Comparison of ENCODE assay signal across 22 mouse cellular contexts in the genomic region with DNA sequence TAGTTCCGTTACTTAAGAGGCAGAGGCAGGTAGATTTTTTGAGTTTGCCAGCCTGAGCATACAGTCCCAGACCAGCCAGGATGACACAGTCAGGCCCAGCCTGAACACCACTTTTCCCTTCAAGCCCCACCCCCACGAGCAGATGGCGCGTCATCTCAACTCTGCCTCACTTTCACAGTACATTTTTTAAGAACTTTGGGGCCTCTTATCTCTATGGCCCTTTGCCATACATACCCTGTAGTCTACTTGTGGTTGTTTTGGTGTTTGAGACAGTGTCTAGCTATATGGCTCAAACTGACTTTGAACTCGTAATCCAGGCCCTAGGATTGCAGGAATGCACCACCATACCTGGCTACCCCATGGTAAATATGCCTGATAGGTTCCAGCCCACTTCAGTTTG. TPM values are rescaled to one million over a fixed set of nuclear protein-coding genes. Genes with fewer than 3 reads are reported as not detected.
DNase-seq lines count a peak whose midpoint lies in the region; ATAC-seq and TF ChIP-seq lines count a peak whose summit lies in the region.
"Had no signal": no experiment of that assay in that cellular context is flagged by ENCODE, and none has a peak within 500 bp of the region (broad histone marks: within the 10 kb centered on the region; RNA-seq: fewer than 3 reads in every experiment).

No protein-coding gene starts in this region.

- no peaks in the 10 kb centered on the region for H3K9me3 ChIP-seq in hindbrain, embryonic 15.5 days
- no peaks in the 10 kb centered on the region for H3K9me3 ChIP-seq in hindbrain, embryonic 14.5 days (ENCODE audit: control insufficient read depth, low read length)
- H3K9me3 ChIP-seq in CH12.LX (replicated peaks; ENCODE audit: low read length), result no peaks in the 10 kb centered on the region
- H3K9me3 ChIP-seq: embryonic facial prominence, embryonic 12.5 days; heart, embryonic 10.5 days; intestine, embryonic 15.5 days; limb, embryonic 10.5 days; liver, embryonic 15.5 days had no signal

- H3K9ac ChIP-seq in hindbrain, embryonic 15.5 days, result no peak overlapping the region
- no peak overlapping the region for H3K9ac ChIP-seq in hindbrain, embryonic 14.5 days
- H3K9ac ChIP-seq in CH12.LX (ENCODE audit: insufficient read depth, low read depth), result no peak overlapping the region
- H3K9ac ChIP-seq: embryonic facial prominence, embryonic 12.5 days; intestine, embryonic 15.5 days; liver, embryonic 15.5 days had no signal

- no peaks in the 10 kb centered on the region for H3K27me3 ChIP-seq in hindbrain, embryonic 15.5 days
- H3K27me3 ChIP-seq in hindbrain, embryonic 14.5 days (ENCODE audit: control insufficient read depth, insufficient read depth, low read length), result no peaks in the 10 kb centered on the region
- peaks cover 10% of the 10 kb centered on the region for H3K27me3 ChIP-seq in CH12.LX (replicated peaks)
- H3K27me3 ChIP-seq: embryonic facial prominence, embryonic 12.5 days; intestine, embryonic 15.5 days had no signal

- intact Hi-C loops in left cerebral cortex, postnatal 10 days (cut with DNase I), result no loop called here

- no peak overlapping the region for H3K4me2 ChIP-seq in hindbrain, embryonic 15.5 days
- H3K4me2 ChIP-seq in hindbrain, embryonic 14.5 days (replicated peaks), result no peak overlapping the region
- no peak overlapping the region for H3K4me2 ChIP-seq in CH12.LX (ENCODE audit: insufficient read depth, low read depth, poor library complexity, severe bottlenecking)
- H3K4me2 ChIP-seq: embryonic facial prominence, embryonic 12.5 days; intestine, embryonic 15.5 days; liver, embryonic 15.5 days had no signal

- peaks cover 1% of the 10 kb centered on the region; the same call in 1 of the 2 replicates for H3K79me2 ChIP-seq in CH12.LX (replicated peaks; ENCODE audit: control insufficient read depth, extremely low read depth, insufficient read depth, poor library complexity, severe bottlenecking)

- 95% methylated on average over 5 of the region's 5 CpGs for WGBS in hindbrain, embryonic 15.5 days
- whole genome bisulfite sequencing in hindbrain, embryonic 14.5 days, result 96% methylated on average over 5 of the region's 5 CpGs

- dilution Hi-C loops in CH12.LX (cut with MboI; ENCODE audit: extremely low pct_ligation_motif_present, extremely low pct_unique_long_range_greater_than_20kb, low sequenced_read_pairs), result no loop called here

- no peak for TF ChIP-seq CTCF in CH12.LX (conservative IDR thresholded peaks at IDR 0.05 in 1 of 2, IDR thresholded peaks at IDR 0.05 in 1 of 2; ENCODE audit: low read depth in 2 of 2, low read length in 2 of 2)

- DNase-seq in hindbrain, embryonic 14.5 days (ENCODE audit: low spot score), result no peak
- DNase-seq in CH12.LX (ENCODE audit: extremely low read depth) (no peak), MEL-GATA-1-ER (ENCODE audit: extremely low read depth, low read depth) (peak; percentile 80)
- DNase-seq in left cerebral cortex, postnatal 10 days (ENCODE audit: extremely low spot score in 1 of 2, low spot score in 2 of 2), result no peak
- no peak for DNase-seq in right cerebral cortex, postnatal 10 days (ENCODE audit: low spot score in 2 of 2)
- DNase-seq: B cell, adult 2 months; cerebellum, adult 8-10 months; heart, postnatal 4 days; kidney, adult 9 months; kidney, postnatal 14 days; liver; midbrain, embryonic 14.5 days; right cerebral cortex, postnatal 14 days; thymus, postnatal 14 days had no signal

- no peak for TF ChIP-seq EP300 in CH12.LX (IDR thresholded peaks at IDR 0.05; ENCODE audit: low read length)

- in situ Hi-C loops in CH12.LX (cut with MboI; ENCODE audit: low pct_ligation_motif_present, low pct_unique_long_range_greater_than_20kb, low sequenced_read_pairs), result loop anchor here (5.0 kb wide), 1 partner anchor 69 kb away; no protein-coding TSS in a partner anchor

- no peak overlapping the region for H3K4me3 ChIP-seq in hindbrain, embryonic 15.5 days
- H3K4me3 ChIP-seq in hindbrain, embryonic 14.5 days (replicated peaks; ENCODE audit: low read length), result no peak overlapping the region
- no peak overlapping the region for H3K4me3 ChIP-seq in CH12.LX (replicated peaks in 1 of 3; ENCODE audit: low read depth in 2 of 3, low read length in 2 of 3, poor library complexity in 1 of 3)
- H3K4me3 ChIP-seq: embryonic facial prominence, embryonic 12.5 days; heart, embryonic 10.5 days; intestine, embryonic 15.5 days; limb, embryonic 10.5 days; liver, embryonic 15.5 days had no signal

- H3K27ac ChIP-seq in hindbrain, embryonic 15.5 days (replicated peaks), result peak overlapping the region; percentile 43; the same call in 1 of the 2 replicates
- H3K27ac ChIP-seq in hindbrain, embryonic 14.5 days, result no peak overlapping the region
- peak overlapping the region; percentile 88; the same call in 1 of the 2 replicates for H3K27ac ChIP-seq in CH12.LX (ENCODE audit: insufficient read depth, low read depth)
- H3K27ac ChIP-seq: embryonic facial prominence, embryonic 12.5 days; heart, embryonic 10.5 days; intestine, embryonic 15.5 days; limb, embryonic 10.5 days had no signal

- TF ChIP-seq RAD21 in CH12.LX (IDR thresholded peaks at IDR 0.05; ENCODE audit: low read depth, low read length), result no peak

- H3K36me3 ChIP-seq in hindbrain, embryonic 15.5 days, result 0 out of 2 replicates have a peak, but pooled peaks cover 12% of the 10 kb centered on the region
- peaks cover 30% of the 10 kb centered on the region for H3K36me3 ChIP-seq in hindbrain, embryonic 14.5 days (replicated peaks; ENCODE audit: control insufficient read depth, insufficient read depth)
- peaks cover 22 to 35% of the 10 kb centered on the region in 2 experiments for H3K36me3 ChIP-seq in CH12.LX (replicated peaks in 1 of 2; ENCODE audit: control insufficient read depth in 1 of 2, insufficient read depth in 1 of 2, low read length in 1 of 2)

- peaks cover 27% of the 10 kb centered on the region for H3K4me1 ChIP-seq in hindbrain, embryonic 15.5 days (replicated peaks)
- H3K4me1 ChIP-seq in hindbrain, embryonic 14.5 days (replicated peaks; ENCODE audit: control insufficient read depth, insufficient read depth, low read length), result peaks cover 19% of the 10 kb centered on the region; the same call in 1 of the 2 replicates
- H3K4me1 ChIP-seq in CH12.LX (ENCODE audit: control insufficient read depth in 1 of 2, insufficient read depth in 2 of 2), result peaks cover 33 to 60% of the 10 kb centered on the region in 2 experiments

- ATAC-seq in hindbrain, embryonic 15.5 days (ENCODE audit: low FRiP score, low read depth), result no peak
- ATAC-seq in hindbrain, embryonic 14.5 days (ENCODE audit: low FRiP score), result no peak
- ATAC-seq in megakaryocyte progenitor cell, adult 5-6 weeks (replicated peaks; ENCODE audit: poor library complexity), result peak; percentile 52
- ATAC-seq: forebrain, embryonic 14.5 days; intestine, embryonic 15.5 days had no signal

- 0 out of 2 replicates have a peak, but pooled peaks have one; percentile 15 for TF ChIP-seq POLR2A in CH12.LX (IDR thresholded peaks at IDR 0.05; ENCODE audit: low read depth, low read length)

TF ChIP-seq in CH12.LX, 34 proteins besides CTCF, POLR2A, EP300 and RAD21 (continues in another document):
- TF ChIP-seq MYC (IDR thresholded peaks at IDR 0.05; ENCODE audit: low read depth, low read length) (no peak), HCFC1 (IDR thresholded peaks at IDR 0.05; ENCODE audit: low read depth, low read length) (no peak), KAT2A (IDR thresholded peaks at IDR 0.05; ENCODE audit: insufficient replicate concordance, low read length) (no peak), NRF1 (IDR thresholded peaks at IDR 0.05; ENCODE audit: low read depth, low read length) (no peak), IRF4 (IDR thresholded peaks at IDR 0.05; ENCODE audit: low read depth, low read length) (no peak), JUND (conservative IDR thresholded peaks at IDR 0.05; ENCODE audit: low read depth, low read length) (no peak), PAX5 (IDR thresholded peaks at IDR 0.05; ENCODE audit: low read length) (no peak), CHD1 (IDR thresholded peaks at IDR 0.05; ENCODE audit: low read depth, low read length) (no peak), SIN3A (IDR thresholded peaks at IDR 0.05; ENCODE audit: low read length) (no peak), MAZ (IDR thresholded peaks at IDR 0.05; ENCODE audit: low read depth, low read length) (no peak), TBP (conservative IDR thresholded peaks at IDR 0.05; ENCODE audit: low read depth, low read length) (no peak), ZC3H11A (IDR thresholded peaks at IDR 0.05; ENCODE audit: low read depth, low read length) (no peak), POLR2AphosphoS2 (IDR thresholded peaks at IDR 0.05; ENCODE audit: low read depth, low read length) (no peak), MAFK (IDR thresholded peaks at IDR 0.05; ENCODE audit: insufficient replicate concordance, low read length) (no peak)

RNA-seq across cellular contexts. Expression of gene Dnajc7, which starts 8.1 kb away (rescaled TPM):
- polyA plus RNA-seq in hindbrain, embryonic 15.5 days (2015; fragmentation: Nextera tagmentation; extraction: Ambion mirVana), result 278 and 296 TPM in 2 replicates
- 91.0 and 91.6 TPM in 2 replicates for polyA plus RNA-seq in hindbrain, embryonic 14.5 days (2014; fragmentation: Nextera tagmentation; extraction: Ambion mirVana)
- 249 and 250 TPM in 2 replicates for total RNA-seq in CH12.LX (2012; rRNA removed)
- total RNA-seq in CH12.LX (2014; rRNA removed), result 123 and 141 TPM in 2 replicates
- 455 and 516 TPM in 2 replicates for polyA plus RNA-seq in CH12.LX (2012; ENCODE audit: insufficient read length, low read depth)
- 81.2 and 93.3 TPM in 2 replicates for total RNA-seq in megakaryocyte progenitor cell, adult 5-6 weeks (2015)
- 102 and 136 TPM in 2 replicates for total RNA-seq in megakaryocyte progenitor cell, adult 5-6 weeks (2017)
- 100 to 1,000 TPM; 234 to 253 TPM for total RNA-seq in left cerebral cortex, postnatal 10 days (2021)

RNA-seq across cellular contexts. Expression of gene Nkiras2, which starts 9.0 kb away (rescaled TPM):
- polyA plus RNA-seq in hindbrain, embryonic 15.5 days (2015; fragmentation: Nextera tagmentation; extraction: Ambion mirVana), result 96.2 and 104 TPM in 2 replicates
- 103 TPM in 2 replicates for polyA plus RNA-seq in hindbrain, embryonic 14.5 days (2014; fragmentation: Nextera tagmentation; extraction: Ambion mirVana)
- total RNA-seq in CH12.LX (2012; rRNA removed), result 59.9 and 70.0 TPM in 2 replicates
- 46.6 and 53.8 TPM in 2 replicates for total RNA-seq in CH12.LX (2014; rRNA removed)
- polyA plus RNA-seq in CH12.LX (2012; ENCODE audit: insufficient read length, low read depth), result 57.9 and 60.0 TPM in 2 replicates
- 17.0 and 22.2 TPM in 2 replicates for total RNA-seq in megakaryocyte progenitor cell, adult 5-6 weeks (2015)
- 9.9 and 16.6 TPM in 2 replicates for total RNA-seq in megakaryocyte progenitor cell, adult 5-6 weeks (2017)
- 10 to 100 TPM; 28.1 to 29.6 TPM for total RNA-seq in left cerebral cortex, postnatal 10 days (2021)

RNA-seq across cellular contexts. Expression of gene Cnp, which starts 53.4 kb away (rescaled TPM):
- 60.1 and 61.3 TPM in 2 replicates for polyA plus RNA-seq in hindbrain, embryonic 15.5 days (2015; fragmentation: Nextera tagmentation; extraction: Ambion mirVana)
- polyA plus RNA-seq in hindbrain, embryonic 14.5 days (2014; fragmentation: Nextera tagmentation; extraction: Ambion mirVana), result 47.2 and 53.3 TPM in 2 replicates
- 80.2 and 91.6 TPM in 2 replicates for total RNA-seq in CH12.LX (2012; rRNA removed)
- 75.9 and 87.8 TPM in 2 replicates for total RNA-seq in CH12.LX (2014; rRNA removed)
- 77.7 and 81.2 TPM in 2 replicates for polyA plus RNA-seq in CH12.LX (2012; ENCODE audit: insufficient read length, low read depth)
- total RNA-seq in megakaryocyte progenitor cell, adult 5-6 weeks (2015), result 6.9 and 8.2 TPM in 2 replicates
- total RNA-seq in megakaryocyte progenitor cell, adult 5-6 weeks (2017), result 16.2 and 21.7 TPM in 2 replicates
- total RNA-seq in left cerebral cortex, postnatal 10 days (2021), result 100 to 1,000 TPM in 1 of 2 experiments, 10 to 100 TPM in 1; 73.3 to 104 TPM
